Mouse (Mus musculus): ENCODE data around the gene Ucma. TPM values are rescaled to one million over a fixed set of nuclear protein-coding genes. Genes with fewer than 3 reads are reported as not detected.

Gene Ucma
- total RNA-seq, 4 experiments from 2014 or later = 0.91 to 2.8 (median 1.6) TPM

Other genes with a start within 250 kb of the Ucma start
- gene Sephs1, start 94.6 kb upstream of the Ucma start, total RNA-seq (2022) = 10 to 100 TPM; 19.3 to 26.1 (median 24.4) TPM
- gene Phyh, start 57.1 kb upstream of the Ucma start, total RNA-seq (2022) = 100 to 1,000 TPM in 3 of 4 experiments, 10 to 100 TPM in 1; 98.6 to 130 (median 108) TPM
- gene Mcm10, start 36.7 kb downstream of the Ucma start, total RNA-seq (2022) = 1 to 10 TPM in 2 of 4 experiments, under 1 TPM in 2; 0.66 to 1.9 (median 1.1) TPM
- 10 to 100 TPM; 19.8 to 23.1 (median 21.7) TPM for gene Optn, start 87.9 kb downstream of the Ucma start, total RNA-seq (2022)
- 10 to 100 TPM; 12.0 to 14.0 (median 13.2) TPM for gene Ccdc3, start 161.7 kb downstream of the Ucma start, total RNA-seq (2022)